Mouse (Mus musculus) forebrain, embryonic 12.5 days (tissue): Measurements from ENCODE around the gene Sltm. TPM values are rescaled to one million over a fixed set of nuclear protein-coding genes. Genes with fewer than 3 reads are reported as not detected.
"Not testable (repeated sequence)": the region's sequence is repeated elsewhere in the genome, so short reads cannot be mapped to it uniquely, and the experiment has no call there.

Experiments used
- ATAC-seq: fragments of 200-750 bp; cut with Nextera tagmentation; 2 replicates; pipeline ENCODE4 v1.8.0; 2017; ENCODE audit warnings: moderate TSS enrichment; ENCODE audit not compliant: low FRiP score
- H3K27ac ChIP-seq: fragments of 300-500 bp; sonication (generic); 2 replicates; pipeline ENCODE4 v1.5.1; 2016; ENCODE audit warnings: mild to moderate bottlenecking
- H3K27me3 ChIP-seq: fragments of 300-500 bp; sonication (generic); 2 replicates; pipeline ENCODE4 v1.6.1; 2016; ENCODE audit warnings: mild to moderate bottlenecking
- H3K36me3 ChIP-seq: fragments of 300-500 bp; sonication (generic); replicated peaks from 2 replicates; pipeline ENCODE4 v1.6.1; 2016; ENCODE audit warnings: mild to moderate bottlenecking
- H3K4me1 ChIP-seq: fragments of 300-500 bp; sonication (generic); 2 replicates; pipeline ENCODE4 v1.6.1; 2016
- H3K4me2 ChIP-seq: fragments of 300-500 bp; sonication (generic); 2 replicates; pipeline ENCODE4 v1.6.1; 2016; ENCODE audit warnings: mild to moderate bottlenecking, moderate library complexity
- H3K4me3 ChIP-seq: fragments of 300-500 bp; sonication (generic); replicated peaks from 2 replicates; pipeline ENCODE4 v1.5.1; 2016; ENCODE audit warnings: mild to moderate bottlenecking
- H3K9ac ChIP-seq: fragments of 300-500 bp; sonication (generic); 2 replicates; pipeline ENCODE4 v1.6.1; 2016; ENCODE audit warnings: mild to moderate bottlenecking
- H3K9me3 ChIP-seq: fragments of 300-500 bp; sonication (generic); 2 replicates; pipeline ENCODE4 v1.6.1; 2016
- WGBS: fragments of 180-500 bp; shearing (Covaris S2); methylation state at CpG from one replicate; pipeline ENCODE4 v1.1.7; 2016; 5-methylcytosine and 5-hydroxymethylcytosine counted together
- polyA plus RNA-seq: library from polyadenylated mRNA; unstranded; fragments of >200 nt; fragmentation: Nextera tagmentation; extraction: Ambion mirVana; gene quantifications from 2 replicates; pipeline ENCODE4 v1.2.1, GENCODE M21; 2016

Gene Sltm
- polyA plus RNA-seq, 1 experiment from 2014 or later = 85.8 TPM

DNA sequence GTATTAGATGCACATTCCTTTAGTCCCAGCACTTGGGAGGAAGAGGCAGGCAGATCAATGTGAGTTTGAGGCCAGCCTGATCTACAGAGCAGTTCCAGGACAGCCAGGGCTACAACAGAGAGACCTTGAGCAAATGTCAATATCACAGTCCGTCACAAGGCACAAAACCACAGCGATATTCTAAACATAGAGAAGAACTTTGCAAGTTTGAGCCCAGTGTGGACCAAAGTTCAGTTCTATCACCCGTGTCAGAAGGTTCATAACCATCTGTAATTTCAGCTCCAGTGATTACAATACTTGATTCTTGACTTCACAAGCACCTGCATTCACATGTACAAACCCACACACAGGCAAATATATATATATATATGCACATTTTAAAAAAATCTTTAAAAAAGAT is 21.9 kb upstream of the Sltm start:
- no peak for ATAC-seq
- H3K4me3 ChIP-seq = no peak overlapping the region
- no peaks in the 10 kb centered on the region for H3K4me1 ChIP-seq
- no peaks in the 10 kb centered on the region for H3K36me3 ChIP-seq
- no peak overlapping the region for H3K27ac ChIP-seq
- H3K9me3 ChIP-seq = no peaks in the 10 kb centered on the region
- H3K4me2 ChIP-seq = no peak overlapping the region
- 91% methylated on average over 3 of the region's 3 CpGs for WGBS
- H3K9ac ChIP-seq = no peak overlapping the region
- H3K27me3 ChIP-seq = no peaks in the 10 kb centered on the region

DNA sequence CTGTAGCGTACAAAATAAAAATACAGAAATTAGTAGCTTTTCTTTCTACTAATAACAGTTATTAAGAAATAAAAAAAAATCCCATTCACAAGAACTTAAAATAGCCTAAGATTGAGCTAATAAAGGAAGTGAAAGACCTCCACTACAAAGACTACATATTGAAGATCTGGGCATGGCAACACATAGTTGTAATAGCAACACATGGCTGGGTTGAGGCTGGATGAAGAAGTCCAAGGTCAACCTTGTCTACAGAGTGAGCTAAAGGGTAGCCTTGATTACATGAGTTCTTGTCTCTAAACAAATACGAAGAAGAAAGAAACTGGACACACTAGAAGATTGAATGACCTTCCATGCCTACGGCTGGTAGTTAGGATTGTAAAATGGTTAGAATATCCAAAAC is 18.7 kb upstream of the Sltm start:
- no peak for ATAC-seq
- Histone ChIP-seq H3K27me3 (no peaks in the 10 kb centered on the region), H3K9me3 (no peaks in the 10 kb centered on the region), H3K9ac (no peak overlapping the region), H3K4me2 (no peak overlapping the region), H3K27ac (no peak overlapping the region), H3K36me3 (no peaks in the 10 kb centered on the region), H3K4me1 (no peaks in the 10 kb centered on the region), H3K4me3 (no peak overlapping the region)
- 95% methylated on average over 3 of the region's 3 CpGs for WGBS

DNA sequence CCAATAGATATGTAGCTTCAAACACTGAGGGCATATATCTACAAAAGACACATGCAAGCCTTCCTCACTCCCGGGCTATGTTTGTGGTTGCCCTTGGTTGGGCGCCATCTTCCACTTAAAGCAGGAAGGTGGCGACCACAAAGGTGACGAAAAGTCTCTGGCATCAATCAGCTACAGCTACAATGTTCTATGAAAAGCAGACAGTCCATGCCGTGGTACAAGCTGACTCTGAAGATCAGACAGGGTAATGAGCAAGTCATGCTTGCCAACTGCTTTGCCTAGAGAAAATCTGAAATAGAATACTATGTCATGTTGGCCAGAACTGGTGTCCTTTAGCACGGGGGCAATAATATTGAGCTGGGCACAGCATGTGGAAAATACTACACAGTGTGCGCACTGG is 18.2 kb upstream of the Sltm start:
- no peaks in the 10 kb centered on the region for H3K9me3 ChIP-seq
- no peak for ATAC-seq
- H3K27ac ChIP-seq = no peak overlapping the region
- no peaks in the 10 kb centered on the region for H3K4me1 ChIP-seq
- H3K27me3 ChIP-seq = no peaks in the 10 kb centered on the region
- H3K4me3 ChIP-seq = no peak overlapping the region
- no peak overlapping the region for H3K4me2 ChIP-seq
- 90% methylated on average over 7 of the region's 7 CpGs for WGBS
- H3K36me3 ChIP-seq = no peaks in the 10 kb centered on the region
- H3K9ac ChIP-seq = no peak overlapping the region

DNA sequence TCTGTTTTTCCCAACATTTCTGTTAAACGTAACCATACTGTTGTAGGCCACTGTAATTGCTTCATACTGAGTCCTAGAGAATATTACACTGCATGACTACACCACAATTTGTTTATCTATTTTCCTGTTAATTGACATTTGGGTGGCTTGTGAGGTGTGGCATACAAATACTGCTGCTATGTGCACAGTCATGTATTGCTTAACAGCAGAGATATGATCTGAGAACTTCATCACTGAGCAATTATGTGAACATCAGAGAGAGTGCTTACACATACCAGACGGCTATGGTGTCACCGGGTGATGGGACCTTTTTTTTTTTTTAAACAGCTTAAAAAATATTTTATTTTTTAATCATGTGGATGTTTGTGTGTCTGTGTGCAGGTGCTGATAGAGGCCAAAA is 9.2 kb upstream of the Sltm start:
- Histone ChIP-seq H3K27me3 (no peaks in the 10 kb centered on the region), H3K9me3 (no peaks in the 10 kb centered on the region), H3K9ac (no peak overlapping the region), H3K36me3 (no peaks in the 10 kb centered on the region), H3K27ac (no peak overlapping the region), H3K4me1 (no peaks in the 10 kb centered on the region), H3K4me3 (no peak overlapping the region), H3K4me2 (no peak overlapping the region)
- WGBS = 88% methylated on average over 3 of the region's 3 CpGs
- no peak for ATAC-seq

DNA sequence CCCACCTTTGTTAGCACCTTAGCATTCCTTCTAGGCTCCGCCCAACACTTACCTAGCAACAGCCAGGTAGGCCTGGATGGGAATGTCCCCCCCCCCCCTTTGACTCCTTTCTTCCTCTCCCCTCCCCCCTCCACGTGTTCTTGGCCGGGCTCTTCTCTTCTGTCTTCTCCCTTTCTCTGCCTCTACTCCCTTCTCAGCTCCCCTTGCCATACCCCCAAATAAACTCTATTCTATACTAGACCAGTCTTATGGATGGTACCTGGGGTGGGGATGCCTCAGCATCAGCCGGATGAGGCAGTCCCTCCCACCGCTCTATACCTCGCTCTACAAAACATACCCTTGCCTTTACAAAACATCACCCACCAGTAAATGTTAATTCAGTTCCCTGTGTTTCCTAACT is 970 bp upstream of the Sltm start:
- Histone ChIP-seq H3K9me3 (no peaks in the 10 kb centered on the region), H3K4me1 (peaks cover 17% of the 10 kb centered on the region), H3K9ac (peak overlapping the region; percentile 95), H3K4me2 (peak overlapping the region; percentile 83), H3K4me3 (peak overlapping the region; percentile 97), H3K36me3 (0 out of 2 replicates have a peak, but pooled peaks cover 2% of the 10 kb centered on the region), H3K27ac (no peak overlapping the region), H3K27me3 (no peaks in the 10 kb centered on the region)
- ATAC-seq = no peak
- WGBS = 8% methylated on average over 6 of the region's 6 CpGs

DNA sequence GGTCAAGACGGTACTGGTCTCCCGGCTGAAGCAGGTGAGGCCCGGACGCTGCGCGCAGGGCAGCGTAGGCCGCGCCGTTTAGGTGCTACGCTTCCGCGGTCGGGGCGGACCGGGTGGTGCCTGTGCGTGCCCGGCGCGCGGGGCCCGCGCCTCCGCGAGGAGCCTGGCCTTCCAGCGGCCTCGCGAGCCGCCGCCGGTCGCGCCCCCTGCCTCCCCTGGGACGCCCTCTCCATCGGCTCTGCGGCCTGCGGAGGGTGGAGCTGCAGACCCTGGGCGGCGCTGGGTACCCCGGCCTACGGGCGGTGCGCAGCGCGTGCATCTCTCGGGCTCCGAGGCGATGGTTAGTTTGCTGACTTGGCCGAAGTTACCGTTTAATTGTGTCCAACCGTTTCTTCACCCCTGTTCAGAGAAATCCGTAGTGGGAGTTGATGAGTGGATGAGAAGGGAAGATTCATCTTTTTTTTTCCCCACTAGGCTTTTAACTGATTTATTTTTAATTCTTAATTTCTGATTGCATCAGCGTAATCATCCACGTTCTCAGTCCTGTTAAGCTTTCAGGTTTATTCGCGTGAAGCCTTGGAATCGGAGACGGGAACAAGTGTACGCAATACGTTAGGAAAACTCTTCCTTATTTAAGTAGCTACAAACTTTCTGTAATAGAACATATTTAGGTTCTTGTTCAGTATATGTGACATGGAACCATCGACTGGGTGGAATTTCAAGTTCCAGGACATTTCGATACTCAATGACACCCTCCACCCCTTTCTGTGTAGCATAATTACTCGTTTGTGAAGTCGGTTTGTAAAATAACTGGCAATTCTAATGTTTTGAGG is 710 bp downstream of the Sltm start:
- Histone ChIP-seq H3K4me1 (peaks cover 20% of the 10 kb centered on the region), H3K27me3 (no peaks in the 10 kb centered on the region), H3K27ac (peak overlapping the region; percentile 99), H3K9me3 (no peaks in the 10 kb centered on the region), H3K9ac (peak overlapping the region; percentile 95), H3K4me2 (peak overlapping the region; percentile 83), H3K4me3 (peak overlapping the region; percentile 97), H3K36me3 (peaks cover 2% of the 10 kb centered on the region; the same call in 1 of the 2 replicates)
- under 1% methylated on average over 63 of the region's 64 CpGs for WGBS
- ATAC-seq = peak; percentile 69

DNA sequence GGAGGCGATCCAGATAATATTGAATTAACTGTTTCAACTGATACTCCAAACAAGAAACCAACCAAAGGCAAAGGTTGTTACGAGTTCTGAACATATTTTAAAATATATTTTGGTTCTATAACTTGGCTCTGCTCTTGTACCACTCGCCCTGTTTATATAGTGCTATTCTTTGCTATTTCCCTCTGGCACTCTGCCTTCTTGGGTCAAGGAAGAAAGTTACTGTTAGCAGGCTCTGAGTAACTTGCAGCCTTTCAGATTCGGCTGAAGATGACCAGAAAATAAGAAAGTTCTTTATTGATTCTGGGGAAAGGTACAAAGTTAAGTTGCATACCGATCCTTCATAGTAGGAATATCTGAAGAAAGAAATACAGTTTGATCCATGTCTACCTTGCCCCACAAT is 1.4 kb downstream of the Sltm start:
- H3K4me1 ChIP-seq = peaks cover 20% of the 10 kb centered on the region
- WGBS = 73% methylated on average over 5 of the region's 5 CpGs
- H3K36me3 ChIP-seq = peaks cover 2% of the 10 kb centered on the region; the same call in 1 of the 2 replicates
- H3K4me3 ChIP-seq = peak overlapping the region; percentile 97
- peak overlapping the region; percentile 42; the same call in 1 of the 2 replicates for H3K9ac ChIP-seq
- no peak for ATAC-seq
- H3K4me2 ChIP-seq = peak overlapping the region; percentile 83
- H3K27ac ChIP-seq = no peak overlapping the region
- no peaks in the 10 kb centered on the region for H3K27me3 ChIP-seq
- no peaks in the 10 kb centered on the region for H3K9me3 ChIP-seq

DNA sequence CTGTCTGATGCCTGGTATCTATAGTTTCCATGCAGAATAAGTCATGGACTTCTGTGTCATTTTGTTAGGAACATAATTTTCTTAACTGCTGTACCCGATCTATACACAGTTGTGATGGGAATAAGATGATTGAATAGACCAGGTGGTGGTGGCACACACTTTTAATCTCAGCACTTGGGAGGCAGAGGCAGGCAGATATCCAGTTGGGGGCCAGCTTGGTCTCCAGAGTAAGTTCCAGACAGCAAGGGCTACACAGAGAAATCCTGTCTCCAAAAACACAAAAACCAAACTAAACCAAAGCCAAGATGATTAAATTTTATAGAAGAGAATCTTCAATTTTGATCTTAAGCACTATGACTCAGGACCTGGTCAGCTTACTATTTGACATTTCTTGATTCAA is 2.3 kb downstream of the Sltm start:
- no peak for ATAC-seq
- H3K9ac ChIP-seq = no peak overlapping the region
- H3K4me3 ChIP-seq = no peak overlapping the region
- H3K4me1 ChIP-seq = peaks cover 20% of the 10 kb centered on the region
- H3K27ac ChIP-seq = no peak overlapping the region
- H3K4me2 ChIP-seq = no peak overlapping the region
- no peaks in the 10 kb centered on the region for H3K9me3 ChIP-seq
- peaks cover 2% of the 10 kb centered on the region; the same call in 1 of the 2 replicates for H3K36me3 ChIP-seq
- 82% methylated on average over 1 of the region's 1 CpGs for WGBS
- H3K27me3 ChIP-seq = no peaks in the 10 kb centered on the region

DNA sequence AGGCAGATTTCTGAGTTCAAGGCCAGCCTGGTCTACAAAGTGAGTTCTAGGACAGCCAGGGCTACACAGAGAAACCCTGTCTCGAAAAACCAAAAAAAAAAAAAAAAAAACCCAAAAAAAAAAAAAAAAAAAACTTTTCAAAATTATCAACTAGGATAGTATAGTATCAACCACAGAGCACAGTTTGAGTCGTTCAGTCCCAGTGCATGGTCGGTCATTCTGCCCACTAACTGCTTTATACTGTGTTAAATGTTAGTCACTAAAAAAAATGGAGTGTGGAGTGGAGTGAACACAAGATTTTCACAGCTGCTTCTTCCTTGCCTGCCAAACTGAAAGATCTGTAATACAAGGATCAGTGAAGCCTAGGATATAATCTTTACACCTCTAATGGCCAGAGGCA is 4.0 kb downstream of the Sltm start:
- H3K9me3 ChIP-seq, H3K27ac ChIP-seq, H3K9ac ChIP-seq, H3K4me3 ChIP-seq, ATAC-seq, H3K4me2 ChIP-seq, H3K27me3 ChIP-seq, H3K36me3 ChIP-seq: not testable (repeated sequence)
- peaks cover 18% of the 10 kb centered on the region for H3K4me1 ChIP-seq
- 93% methylated on average over 2 of the region's 3 CpGs for WGBS

DNA sequence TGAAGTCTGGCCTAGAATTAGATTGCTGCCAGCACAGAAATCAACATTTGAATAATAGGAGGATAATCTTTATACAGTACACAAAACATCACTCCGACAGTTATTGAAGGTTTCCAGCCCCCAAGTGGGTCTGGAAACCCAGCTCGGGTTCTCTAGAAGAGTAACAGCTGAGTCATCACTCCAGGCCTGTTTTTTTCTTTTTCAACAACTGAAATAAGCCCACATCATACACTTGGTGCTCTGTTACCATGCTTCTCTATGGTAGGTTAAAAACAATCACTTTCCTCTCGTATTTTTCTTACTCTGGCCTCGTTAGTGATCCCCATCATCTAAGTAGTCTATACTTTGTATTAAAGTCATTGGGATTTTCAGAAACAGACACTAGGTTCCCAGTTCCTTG is 5.8 kb downstream of the Sltm start:
- no peak for ATAC-seq
- no peak overlapping the region for H3K9ac ChIP-seq
- peaks cover 19% of the 10 kb centered on the region for H3K36me3 ChIP-seq
- no peaks in the 10 kb centered on the region for H3K27me3 ChIP-seq
- peaks cover 7% of the 10 kb centered on the region for H3K9me3 ChIP-seq
- no peak overlapping the region for H3K27ac ChIP-seq
- peaks cover 13% of the 10 kb centered on the region for H3K4me1 ChIP-seq
- WGBS = 86% methylated on average over 4 of the region's 4 CpGs
- no peak overlapping the region for H3K4me3 ChIP-seq
- H3K4me2 ChIP-seq = no peak overlapping the region

DNA sequence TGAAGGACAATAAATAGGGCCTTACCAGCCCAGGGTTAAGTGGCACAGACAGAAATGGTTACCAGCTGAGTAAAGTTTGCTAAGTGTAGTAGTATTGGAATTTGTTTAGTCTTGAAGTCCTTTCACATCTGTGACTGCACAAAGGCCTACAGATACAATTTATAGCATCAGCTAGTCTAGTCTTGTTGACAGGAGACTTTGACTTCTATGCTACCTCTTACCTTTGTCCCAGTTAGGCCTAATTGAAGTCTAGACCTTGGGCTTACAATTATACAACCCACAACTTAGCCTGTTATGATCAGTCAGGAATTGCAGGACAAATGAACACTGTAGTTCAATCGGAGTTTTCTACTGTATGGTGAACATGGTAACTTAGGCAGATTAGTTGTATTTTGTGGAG is 9.0 kb downstream of the Sltm start:
- 94% methylated on average over 1 of the region's 1 CpGs for WGBS
- H3K4me1 ChIP-seq = peaks cover 4% of the 10 kb centered on the region; the same call in 1 of the 2 replicates
- ATAC-seq = no peak

DNA sequence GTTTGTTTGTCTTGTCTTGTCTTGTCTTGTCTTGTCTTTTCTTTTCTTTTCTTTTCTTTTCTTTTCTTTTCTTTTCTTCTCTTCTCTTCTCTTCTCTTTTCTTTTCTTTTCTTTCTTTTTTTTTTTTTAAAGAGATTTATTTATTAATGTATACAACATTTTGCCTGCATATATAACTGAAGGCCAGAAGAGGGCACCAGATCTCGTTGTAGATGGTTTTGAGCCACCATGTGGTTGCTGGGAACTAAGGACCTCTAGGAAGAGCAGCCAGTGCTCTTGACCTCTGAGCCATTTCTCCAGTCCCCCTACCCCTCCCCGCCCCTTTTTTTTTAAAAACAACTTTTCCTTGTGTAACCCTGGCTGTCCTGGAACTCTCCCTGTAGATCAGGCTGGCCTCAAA is 9.7 kb downstream of the Sltm start:
- H3K27ac ChIP-seq, H3K4me3 ChIP-seq, H3K4me2 ChIP-seq, H3K27me3 ChIP-seq, H3K9ac ChIP-seq, H3K4me1 ChIP-seq, ATAC-seq: not testable (repeated sequence)
- WGBS = 93% methylated on average over 2 of the region's 2 CpGs
- Histone ChIP-seq H3K36me3 (peaks cover 20% of the 10 kb centered on the region), H3K9me3 (peaks cover 11% of the 10 kb centered on the region)

More for the DNA sequence above, 9.0 kb downstream of the Sltm start:
- Histone ChIP-seq H3K9ac (no peak overlapping the region), H3K9me3 (peaks cover 11% of the 10 kb centered on the region), H3K27me3 (no peaks in the 10 kb centered on the region), H3K4me2 (no peak overlapping the region), H3K36me3 (peaks cover 20% of the 10 kb centered on the region), H3K27ac (no peak overlapping the region), H3K4me3 (no peak overlapping the region)

DNA sequence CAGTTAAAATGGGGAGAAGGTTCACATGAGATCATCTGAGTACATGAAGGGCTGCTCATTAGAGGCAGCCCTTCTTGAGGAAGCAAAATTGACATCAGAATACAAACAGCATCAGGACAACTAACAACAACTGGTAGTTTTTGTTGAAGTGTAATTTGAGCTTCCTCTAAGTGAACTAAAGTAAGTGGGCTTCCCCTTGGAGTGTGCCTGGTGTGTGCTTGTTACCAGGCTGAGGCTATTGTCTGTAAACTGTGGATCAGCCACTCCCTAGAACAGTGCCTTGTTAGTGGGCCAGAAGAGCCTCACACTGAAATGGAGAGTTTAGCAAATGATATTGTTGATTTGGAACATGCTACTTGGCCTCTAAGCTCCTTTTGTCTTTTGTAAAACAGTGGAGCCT is 12.9 kb downstream of the Sltm start:
- Histone ChIP-seq H3K36me3 (peaks cover 16% of the 10 kb centered on the region), H3K4me1 (peaks cover 8% of the 10 kb centered on the region; the same call in 1 of the 2 replicates), H3K27ac (no peak overlapping the region), H3K9ac (no peak overlapping the region), H3K4me2 (no peak overlapping the region), H3K4me3 (no peak overlapping the region), H3K9me3 (peaks cover 11% of the 10 kb centered on the region), H3K27me3 (no peaks in the 10 kb centered on the region)
- ATAC-seq = no peak
